Mouse (Mus musculus) bone marrow, adult 2 months (tissue): ENCODE measurements around the gene Tulp4.

Experiments
- CTCF ChIP-seq: fragments of 200-500 bp; IDR thresholded peaks from 2 replicates; pipeline ENCODE4 v1.5.1; 2011; ENCODE audit warnings: low read length, control low read depth; ENCODE audit not compliant: control insufficient read depth, insufficient read depth
- POLR2A ChIP-seq: fragments of 200-500 bp; IDR thresholded peaks from 2 replicates; pipeline ENCODE4 v1.6.1; 2011; ENCODE audit warnings: low read depth, mild to moderate bottlenecking, control low read depth, low read length, borderline replicate concordance; ENCODE audit not compliant: control insufficient read depth

DNA sequence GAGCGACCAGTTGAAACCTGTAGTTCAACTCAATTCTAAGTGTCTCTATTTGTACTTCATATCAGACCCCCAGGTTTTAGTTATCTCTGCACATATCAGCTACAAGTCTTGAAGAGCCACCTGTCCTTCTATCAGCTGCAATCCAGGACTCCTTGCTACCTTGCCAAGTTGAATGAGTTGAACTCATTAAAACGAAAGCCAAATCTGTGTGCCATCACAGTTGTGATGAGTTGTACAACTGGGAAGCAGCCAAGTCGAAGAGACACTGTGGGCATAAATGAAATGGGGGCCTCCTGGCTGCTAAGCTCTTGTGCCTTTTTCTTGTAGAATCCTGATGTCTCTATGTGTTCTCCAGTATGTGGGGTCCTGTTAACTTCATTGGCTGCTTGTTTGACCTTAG lies 19.2 kb downstream of the Tulp4 start:
- TF ChIP-seq CTCF (no peak), POLR2A (no peak)
